Mouse (Mus musculus): ENCODE results near the gene C1qa.

DNA sequence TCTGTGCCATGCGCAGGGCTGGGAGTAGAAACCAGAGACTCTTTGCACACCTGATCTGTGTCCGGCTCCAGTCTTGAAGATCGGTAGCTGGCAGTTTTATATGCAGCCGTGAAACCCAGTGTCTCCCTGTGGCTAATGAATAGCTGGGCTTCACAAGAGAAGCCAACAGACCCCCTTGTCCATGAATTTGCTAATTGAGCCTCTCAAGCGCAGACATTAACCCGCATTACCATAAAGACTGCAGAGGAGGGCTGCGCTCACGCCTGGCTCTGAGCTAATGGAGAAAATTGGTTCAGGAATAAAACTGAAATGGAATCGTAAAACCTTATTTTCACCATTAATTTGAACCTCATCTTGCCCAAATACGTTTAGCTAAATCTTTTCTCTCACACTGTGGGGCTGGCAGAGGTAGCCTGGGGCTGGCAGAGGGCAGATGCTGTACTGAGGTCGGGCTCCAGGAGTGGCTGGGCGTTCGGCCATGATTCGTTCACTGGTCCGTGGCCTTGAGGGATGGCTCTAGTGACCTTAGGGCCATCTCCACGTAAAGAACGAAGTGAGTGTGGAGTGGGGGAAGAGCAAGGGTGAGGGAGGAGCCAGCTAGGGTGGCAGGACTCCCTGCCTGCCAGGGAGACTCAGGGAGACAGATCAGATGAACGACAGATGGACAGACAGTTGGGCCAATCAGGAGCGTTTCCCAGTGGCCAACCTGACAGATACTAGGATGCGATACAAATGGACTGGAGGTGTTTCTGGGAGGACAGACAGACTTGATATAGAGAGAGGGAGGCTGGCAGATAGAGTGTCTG, 18.0 kb upstream of the C1qa start:
- TF ChIP-seq ZC3H11A (IDR thresholded peaks at IDR 0.05; ENCODE audit: borderline replicate concordance, low read depth, low read length) (no peak), CHD2 (IDR thresholded peaks at IDR 0.05; ENCODE audit: low read depth, low read length) (no peak), MAFK (IDR thresholded peaks at IDR 0.05; ENCODE audit: insufficient read depth, low read depth, low read length) (no peak), HCFC1 (IDR thresholded peaks at IDR 0.05; ENCODE audit: borderline replicate concordance, insufficient read depth, low read length) (no peak)

Data from ES-E14 (cell line).